18 mouse cellular contexts compared by ENCODE assay signal in the genomic region with DNA sequence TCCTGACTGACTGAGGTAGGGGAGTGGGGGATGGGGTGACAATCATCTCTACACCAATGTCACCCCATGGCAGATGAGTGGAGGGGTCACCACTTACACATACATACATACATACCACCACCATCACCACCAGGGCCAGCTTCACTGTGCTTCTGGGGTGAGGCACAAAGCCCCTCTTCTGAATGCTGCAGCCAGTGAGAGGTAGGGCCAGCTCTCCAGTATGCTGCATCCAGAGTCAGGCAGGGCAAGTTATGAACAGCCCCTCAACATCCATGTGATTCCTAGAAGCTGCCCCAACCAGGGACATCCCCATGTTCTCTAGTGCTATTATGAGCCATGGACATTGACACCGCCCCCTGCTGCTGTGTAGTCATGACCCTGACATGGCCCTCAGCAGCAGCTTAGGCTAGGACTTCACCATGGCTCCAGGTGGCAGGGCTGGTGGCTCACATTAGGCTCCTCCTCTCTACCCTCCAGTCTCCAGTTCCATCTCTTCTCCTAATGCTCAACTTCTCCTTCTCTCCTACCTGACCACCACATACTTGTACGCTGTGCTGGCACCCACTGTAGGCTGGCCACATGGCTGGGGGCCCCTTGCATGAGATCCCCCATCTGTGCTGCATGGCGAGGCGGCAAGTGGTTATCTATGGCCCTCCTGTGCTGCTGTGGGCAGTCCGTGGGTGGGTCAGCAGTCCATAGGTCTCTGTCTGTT. TPM values are rescaled to one million over a fixed set of nuclear protein-coding genes. Genes with fewer than 3 reads are reported as not detected.
A peak's percentile ranks its signal among the peaks of the same experiment; 100 is the strongest.
DNase-seq lines count a peak whose midpoint lies in the region; ATAC-seq and TF ChIP-seq lines count a peak whose summit lies in the region.
"Had no signal": no experiment of that assay in that cellular context is flagged by ENCODE, and none has a peak within 500 bp of the region (broad histone marks: within the 10 kb centered on the region; RNA-seq: fewer than 3 reads in every experiment).

No protein-coding gene starts in this region.

- no peak overlapping the region for H3K9ac ChIP-seq in lung, embryonic 14.5 days
- no peak overlapping the region for H3K9ac ChIP-seq in hindbrain, embryonic 16.5 days (ENCODE audit: low read depth, low read length)
- H3K9ac ChIP-seq in neural tube, embryonic 13.5 days: no peak overlapping the region
- H3K9ac ChIP-seq: heart, embryonic 13.5 days; liver, embryonic 15.5 days had no signal

- intact Hi-C loops in heart, postnatal 25 days (cut with DNase I): no loop called here

- H3K4me1 ChIP-seq in lung, embryonic 14.5 days (ENCODE audit: insufficient read depth): 0 out of 2 replicates have a peak, but pooled peaks cover under 1% of the 10 kb centered on the region
- H3K4me1 ChIP-seq in hindbrain, embryonic 16.5 days (ENCODE audit: control insufficient read depth, insufficient read depth, low read depth, low read length): peaks cover 2% of the 10 kb centered on the region; the same call in 1 of the 2 replicates
- peaks cover 4% of the 10 kb centered on the region for H3K4me1 ChIP-seq in neural tube, embryonic 13.5 days (replicated peaks)

- no peak overlapping the region for H3K27ac ChIP-seq in lung, embryonic 14.5 days (ENCODE audit: low read depth)
- H3K27ac ChIP-seq in hindbrain, embryonic 16.5 days (ENCODE audit: low read depth, low read length): no peak overlapping the region
- H3K27ac ChIP-seq in neural tube, embryonic 13.5 days (replicated peaks): no peak overlapping the region
- H3K27ac ChIP-seq: heart, embryonic 13.5 days; macrophage had no signal

- peak; percentile 88 for DNase-seq in heart, adult 11 months
- DNase-seq in heart, postnatal 25 days (ENCODE audit: low spot score): no peak
- no peak for DNase-seq in lung, embryonic 14.5 days
- DNase-seq in lung, postnatal 10 days: no peak
- no peak for DNase-seq in left cerebral cortex, adult 11 months (ENCODE audit: low spot score)
- DNase-seq: cerebellum, adult 2 months; embryo, embryonic 11 days; gastrocnemius, postnatal 25 days; kidney, adult 18-20 months; right cerebral cortex, postnatal 14 days; thymus, postnatal 36 days had no signal

- TF ChIP-seq CTCF in lung, embryonic 14.5 days (IDR thresholded peaks at IDR 0.05; ENCODE audit: low read depth): no peak

- H3K4me3 ChIP-seq in lung, embryonic 14.5 days (ENCODE audit: low read depth, low read length): no peak overlapping the region
- no peak overlapping the region for H3K4me3 ChIP-seq in hindbrain, embryonic 16.5 days (ENCODE audit: low read length)
- no peak overlapping the region for H3K4me3 ChIP-seq in neural tube, embryonic 13.5 days
- H3K4me3 ChIP-seq: heart, embryonic 13.5 days; liver, embryonic 15.5 days had no signal

- no peaks in the 10 kb centered on the region for H3K9me3 ChIP-seq in lung, embryonic 14.5 days (ENCODE audit: low read depth, low read length)
- no peaks in the 10 kb centered on the region for H3K9me3 ChIP-seq in hindbrain, embryonic 16.5 days (ENCODE audit: control insufficient read depth, low read length)
- H3K9me3 ChIP-seq in neural tube, embryonic 13.5 days: no peaks in the 10 kb centered on the region
- H3K9me3 ChIP-seq: heart, embryonic 13.5 days; liver, embryonic 15.5 days had no signal

- no peaks in the 10 kb centered on the region for H3K36me3 ChIP-seq in lung, embryonic 14.5 days (ENCODE audit: insufficient read depth)
- no peaks in the 10 kb centered on the region for H3K36me3 ChIP-seq in hindbrain, embryonic 16.5 days (ENCODE audit: control insufficient read depth, insufficient read depth, low read length)
- H3K36me3 ChIP-seq in neural tube, embryonic 13.5 days: no peaks in the 10 kb centered on the region
- H3K36me3 ChIP-seq: heart, embryonic 13.5 days; liver, embryonic 15.5 days had no signal

- ATAC-seq in lung, embryonic 14.5 days (ENCODE audit: insufficient read depth): peak; percentile 8; the same call in 1 of the 2 replicates
- ATAC-seq in hindbrain, embryonic 16.5 days: peak; percentile 55; the same call in 1 of the 2 replicates
- 0 out of 2 replicates have a peak, but pooled peaks have one; percentile 40 for ATAC-seq in neural tube, embryonic 13.5 days (ENCODE audit: low read depth)
- no peak for ATAC-seq in monocyte, adult 5-6 weeks (replicated peaks; ENCODE audit: insufficient number of reproducible peaks, low FRiP score, low TSS enrichment, poor library complexity, severe bottlenecking)
- ATAC-seq: activated CD4-positive, CD25-positive, alpha-beta regulatory T cell, adult 4 months had no signal

- no peaks in the 10 kb centered on the region for H3K27me3 ChIP-seq in lung, embryonic 14.5 days (ENCODE audit: insufficient read depth, low read length)
- no peaks in the 10 kb centered on the region for H3K27me3 ChIP-seq in hindbrain, embryonic 16.5 days (replicated peaks; ENCODE audit: control insufficient read depth, insufficient read depth, low read length)
- H3K27me3 ChIP-seq in neural tube, embryonic 13.5 days: no peaks in the 10 kb centered on the region
- H3K27me3 ChIP-seq: heart, embryonic 13.5 days; liver, embryonic 15.5 days had no signal

- no peak overlapping the region for H3K4me2 ChIP-seq in lung, embryonic 14.5 days
- H3K4me2 ChIP-seq in hindbrain, embryonic 16.5 days (ENCODE audit: low read length): no peak overlapping the region
- H3K4me2 ChIP-seq in neural tube, embryonic 13.5 days: no peak overlapping the region
- H3K4me2 ChIP-seq: heart, embryonic 13.5 days had no signal

- WGBS in lung, embryonic 14.5 days: 90% methylated on average over 5 of the region's 5 CpGs
- 76% methylated on average over 5 of the region's 5 CpGs for WGBS in hindbrain, embryonic 16.5 days
- 85% methylated on average over 5 of the region's 5 CpGs for WGBS in neural tube, embryonic 13.5 days

RNA-seq across cellular contexts. Expression of a gene that starts 24.8 kb away (rescaled TPM):
- 10 to 100 TPM; 82.4 to 86.7 TPM for total RNA-seq in heart, postnatal 25 days (2021)
- polyA plus RNA-seq in lung, embryonic 14.5 days (2014; fragmentation: Nextera tagmentation; extraction: Ambion mirVana): 85.0 and 85.5 TPM in 2 replicates
- 89.4 and 103 TPM in 2 replicates for polyA plus RNA-seq in hindbrain, embryonic 16.5 days (2015; fragmentation: Nextera tagmentation; extraction: Ambion mirVana)
- 68.7 and 74.6 TPM in 2 replicates for polyA plus RNA-seq in neural tube, embryonic 13.5 days (2015; fragmentation: Nextera tagmentation; extraction: Ambion mirVana)
- total RNA-seq in monocyte, adult 5-6 weeks (2017): 252 to 459 TPM (median 254 TPM) in 3 replicates
